Mouse (Mus musculus): ENCODE results near the gene Nfyc. TPM values are rescaled to one million over a fixed set of nuclear protein-coding genes. Genes with fewer than 3 reads are reported as not detected.

The Nfyc gene
- total RNA-seq (2021), result 10 to 100 TPM; 54.8 to 63.6 TPM

GRCm38 (mm10) chr4:120831472-120831871 lies at the start of gene Nfyc:
Gene Nfyc (minus strand): TSS chr4:120831572.
- intact Hi-C loops (cut with DNase I), result no loop called here

GRCm38 (mm10) chr4:120880731-120881432 lies 49.5 kb upstream of the Nfyc start:
- intact Hi-C loops (cut with DNase I), result no loop called here
- DNase-seq, result no peak

More at GRCm38 (mm10) chr4:120831472-120831871, at the start of gene Nfyc:
- DNase-seq, result no peak

- no peak for DNase-seq
- intact Hi-C loops (cut with DNase I), result no loop called here
Observed at GRCm38 (mm10) chr4:120879386-120879785, 48.0 kb upstream of the Nfyc start.

- DNase-seq, result no peak
- intact Hi-C loops (cut with DNase I), result no loop called here
Observed at GRCm38 (mm10) chr4:120878728-120879127, 47.4 kb upstream of the Nfyc start.

- intact Hi-C loops (cut with DNase I), result no loop called here
- DNase-seq, result no peak
Observed at GRCm38 (mm10) chr4:120875961-120876360, 44.6 kb upstream of the Nfyc start.

- no peak for DNase-seq
- intact Hi-C loops (cut with DNase I), result no loop called here
Observed at GRCm38 (mm10) chr4:120870262-120870748, 38.9 kb upstream of the Nfyc start.

- intact Hi-C loops (cut with DNase I), result no loop called here
- no peak for DNase-seq
Observed at GRCm38 (mm10) chr4:120868988-120869387, 37.6 kb upstream of the Nfyc start.

GRCm38 (mm10) chr4:120868246-120868645 lies 36.9 kb upstream of the Nfyc start:
- intact Hi-C loops (cut with DNase I), result no loop called here
- no peak for DNase-seq

- DNase-seq, result no peak
Observed at GRCm38 (mm10) chr4:120866211-120866610, 34.8 kb upstream of the Nfyc start.

GRCm38 (mm10) chr4:120859865-120860264 lies 28.5 kb upstream of the Nfyc start:
- no peak for DNase-seq
- intact Hi-C loops (cut with DNase I), result loop anchor here (10.0 kb wide), 1 partner anchor 175 kb away; the partner anchor contains the start of gene Col9a2

More at GRCm38 (mm10) chr4:120866211-120866610, 34.8 kb upstream of the Nfyc start:
- intact Hi-C loops (cut with DNase I), result no loop called here

GRCm38 (mm10) chr4:120856376-120856775 lies 25.0 kb upstream of the Nfyc start:
- intact Hi-C loops (cut with DNase I), result loop anchor here (10.0 kb wide), 1 partner anchor 178 kb away; the partner anchor contains the start of gene Col9a2
- DNase-seq, result no peak

- intact Hi-C loops (cut with DNase I), result loop anchor here (10.0 kb wide), 1 partner anchor 179 kb away; the partner anchor contains the start of gene Col9a2
- no peak for DNase-seq
Observed at GRCm38 (mm10) chr4:120855360-120856060, 24.1 kb upstream of the Nfyc start.

GRCm38 (mm10) chr4:120854588-120855319 lies 23.4 kb upstream of the Nfyc start, which contains the start of gene Rims3:
Gene Rims3 (plus strand): TSS chr4:120854816.
- peak; percentile 8 to 14 for DNase-seq
- intact Hi-C loops (cut with DNase I), result loop anchor here (10.0 kb wide), 1 partner anchor 180 kb away; the partner anchor contains the start of gene Col9a2

GRCm38 (mm10) chr4:120850946-120851345 lies 19.6 kb upstream of the Nfyc start:
- intact Hi-C loops (cut with DNase I), result loop anchor here (2.0 to 10.0 kb wide), 2 partner anchors 58 to 184 kb away; partner anchors contain the start of gene Col9a2
- peak; percentile 63 to 77 for DNase-seq

GRCm38 (mm10) chr4:120849451-120849850 lies 18.1 kb upstream of the Nfyc start:
- intact Hi-C loops (cut with DNase I), result no loop called here
- no peak for DNase-seq

GRCm38 (mm10) chr4:120848909-120849308 lies 17.5 kb upstream of the Nfyc start:
- DNase-seq, result no peak
- intact Hi-C loops (cut with DNase I), result no loop called here

GRCm38 (mm10) chr4:120845098-120845497 lies 13.7 kb upstream of the Nfyc start:
- no peak for DNase-seq
- intact Hi-C loops (cut with DNase I), result no loop called here

GRCm38 (mm10) chr4:120844423-120845082 lies 13.2 kb upstream of the Nfyc start:
- no peak for DNase-seq
- intact Hi-C loops (cut with DNase I), result no loop called here

GRCm38 (mm10) chr4:120841342-120841741 lies 10.0 kb upstream of the Nfyc start:
- intact Hi-C loops (cut with DNase I), result no loop called here
- DNase-seq, result no peak

GRCm38 (mm10) chr4:120830767-120831166 lies 605 bp downstream of the Nfyc start:
- intact Hi-C loops (cut with DNase I), result no loop called here
- DNase-seq, result no peak
